Mouse (Mus musculus) midbrain, embryonic 15.5 days (tissue): ENCODE measurements around the gene Sgo2a. TPM values are rescaled to one million over a fixed set of nuclear protein-coding genes. Genes with fewer than 3 reads are reported as not detected.
A peak's percentile ranks its signal among the peaks of the same experiment; 100 is the strongest.
"Not testable (repeated sequence)": the region's sequence is repeated elsewhere in the genome, so short reads cannot be mapped to it uniquely, and the experiment has no call there.

Source experiments
- ATAC-seq: fragments of 200-750 bp; cut with Nextera tagmentation; replicated peaks from 2 replicates; pipeline ENCODE4 v1.8.0; 2017; ENCODE audit warnings: moderate TSS enrichment
- H3K27ac ChIP-seq: fragments of 300-500 bp; sonication (generic); 2 replicates; pipeline ENCODE4 v1.5.1; 2015; ENCODE audit warnings: mild to moderate bottlenecking, inconsistent platforms
- H3K27me3 ChIP-seq: fragments of 300-500 bp; sonication (generic); replicated peaks from 2 replicates; pipeline ENCODE4 v1.6.1; 2015; ENCODE audit warnings: inconsistent platforms
- H3K36me3 ChIP-seq: fragments of 300-500 bp; sonication (generic); replicated peaks from 2 replicates; pipeline ENCODE4 v1.6.1; 2015; ENCODE audit warnings: inconsistent platforms
- H3K4me1 ChIP-seq: fragments of 300-500 bp; sonication (generic); 2 replicates; pipeline ENCODE4 v1.6.1; 2015; ENCODE audit warnings: inconsistent platforms
- H3K4me2 ChIP-seq: fragments of 300-500 bp; sonication (generic); 2 replicates; pipeline ENCODE4 v1.6.1; 2015; ENCODE audit warnings: inconsistent platforms, mild to moderate bottlenecking, moderate library complexity
- H3K4me3 ChIP-seq: fragments of 300-500 bp; sonication (generic); 2 replicates; pipeline ENCODE4 v1.5.1; 2015; ENCODE audit warnings: mild to moderate bottlenecking, inconsistent platforms
- H3K9ac ChIP-seq: fragments of 300-500 bp; sonication (generic); 2 replicates; pipeline ENCODE4 v1.6.1; 2015; ENCODE audit warnings: mild to moderate bottlenecking, inconsistent platforms
- H3K9me3 ChIP-seq: fragments of 300-500 bp; sonication (generic); 2 replicates; pipeline ENCODE4 v1.6.1; 2016; ENCODE audit warnings: inconsistent platforms
- WGBS: fragments of 180-500 bp; shearing (Covaris S2); methylation state at CpG from one replicate; pipeline ENCODE4 v1.1.7; 2015; ENCODE audit warnings: mixed read lengths; 5-methylcytosine and 5-hydroxymethylcytosine counted together
- polyA plus RNA-seq: library from polyadenylated mRNA; unstranded; fragments of >200 nt; fragmentation: Nextera tagmentation; extraction: Ambion mirVana; gene quantifications from 2 replicates; pipeline ENCODE4 v1.2.1, GENCODE M21; 2015

Sgo2a gene
- polyA plus RNA-seq, 1 experiment from 2014 or later = 2.8 TPM

- 51% methylated on average over 6 of the region's 6 CpGs for WGBS
Measured at GRCm38 (mm10) chr1:57989052-57989600, 6.6 kb upstream of the Sgo2a start.

GRCm38 (mm10) chr1:57991277-57991676 is 4.5 kb upstream of the Sgo2a start:
- 79% methylated on average over 2 of the region's 2 CpGs for WGBS
- no peak overlapping the region for H3K4me2 ChIP-seq
- H3K27ac ChIP-seq = no peak overlapping the region
- no peak for ATAC-seq
- H3K4me3 ChIP-seq = no peak overlapping the region
- H3K36me3 ChIP-seq = no peaks in the 10 kb centered on the region
- H3K4me1 ChIP-seq = peaks cover 2% of the 10 kb centered on the region
- H3K9me3 ChIP-seq = no peaks in the 10 kb centered on the region
- H3K27me3 ChIP-seq = no peaks in the 10 kb centered on the region
- no peak overlapping the region for H3K9ac ChIP-seq

More at GRCm38 (mm10) chr1:57989052-57989600, 6.6 kb upstream of the Sgo2a start:
- Histone ChIP-seq H3K27me3 (no peaks in the 10 kb centered on the region), H3K4me3 (no peak overlapping the region), H3K27ac (no peak overlapping the region), H3K9ac (no peak overlapping the region), H3K4me2 (no peak overlapping the region), H3K9me3 (no peaks in the 10 kb centered on the region), H3K4me1 (no peaks in the 10 kb centered on the region), H3K36me3 (no peaks in the 10 kb centered on the region)
- no peak for ATAC-seq

- H3K9ac ChIP-seq = peak overlapping the region; percentile 47
- under 1% methylated on average over 29 of the region's 29 CpGs for WGBS
- H3K27ac ChIP-seq = no peak overlapping the region
Measured at GRCm38 (mm10) chr1:57996133-57996615, 403 bp downstream of the Sgo2a start.

GRCm38 (mm10) chr1:57998146-57998545 is 2.4 kb downstream of the Sgo2a start:
- H3K4me3 ChIP-seq = no peak overlapping the region
- H3K27me3 ChIP-seq = no peaks in the 10 kb centered on the region
- H3K9me3 ChIP-seq = no peaks in the 10 kb centered on the region
- H3K4me1 ChIP-seq = peaks cover 12% of the 10 kb centered on the region
- no peaks in the 10 kb centered on the region for H3K36me3 ChIP-seq
- no peak overlapping the region for H3K4me2 ChIP-seq
- H3K9ac ChIP-seq = no peak overlapping the region
- no peak overlapping the region for H3K27ac ChIP-seq
- 84% methylated on average over 3 of the region's 3 CpGs for WGBS
- ATAC-seq = no peak

More at GRCm38 (mm10) chr1:57996133-57996615, 403 bp downstream of the Sgo2a start:
- ATAC-seq = peak; percentile 70; the same call in 1 of the 2 replicates
- H3K27me3 ChIP-seq = no peaks in the 10 kb centered on the region
- peaks cover 12% of the 10 kb centered on the region for H3K4me1 ChIP-seq
- no peaks in the 10 kb centered on the region for H3K36me3 ChIP-seq
- H3K9me3 ChIP-seq = no peaks in the 10 kb centered on the region
- H3K4me2 ChIP-seq = peak overlapping the region; percentile 83
- H3K4me3 ChIP-seq = peak overlapping the region; percentile 73

GRCm38 (mm10) chr1:58006388-58006787 is 10.6 kb downstream of the Sgo2a start:
- not testable (repeated sequence) for H3K27ac ChIP-seq, H3K27me3 ChIP-seq, H3K4me3 ChIP-seq, H3K4me1 ChIP-seq, H3K36me3 ChIP-seq, H3K9ac ChIP-seq, H3K9me3 ChIP-seq, H3K4me2 ChIP-seq, ATAC-seq
- 97% methylated on average over 6 of the region's 7 CpGs for WGBS

GRCm38 (mm10) chr1:58018856-58019255 is 23.1 kb downstream of the Sgo2a start, which contains the start of gene Kctd18:
Gene Kctd18 (minus strand): TSS chr1:58018956.
- H3K9ac ChIP-seq = no peak within 1 kb of the TSS
- H3K4me1 ChIP-seq = no peaks in the 10 kb centered on the region
- H3K4me2 ChIP-seq = no peak within 1 kb of the TSS
- no peaks in the 10 kb centered on the region for H3K36me3 ChIP-seq
- H3K4me3 ChIP-seq = no peak within 1 kb of the TSS
- H3K27me3 ChIP-seq = no peaks in the 10 kb centered on the region
- ATAC-seq = no peak
- no peaks in the 10 kb centered on the region for H3K9me3 ChIP-seq
- WGBS = 95% methylated on average over 7 of the region's 7 CpGs
- no peak within 1 kb of the TSS for H3K27ac ChIP-seq

GRCm38 (mm10) chr1:58027707-58028106 is 31.9 kb downstream of the Sgo2a start:
- WGBS = 79% methylated on average over 7 of the region's 7 CpGs

GRCm38 (mm10) chr1:58029636-58030117 is 33.9 kb downstream of the Sgo2a start, which contains the start of gene Aox1:
Gene Aox1 (plus strand): TSS chr1:58029931.
- 0 out of 2 replicates have a peak within 1 kb of the TSS, but pooled peaks have one; percentile 3 for H3K4me3 ChIP-seq
- peak; percentile 62 for ATAC-seq
- no peak within 1 kb of the TSS for H3K9ac ChIP-seq
- H3K4me2 ChIP-seq = peak within 1 kb of the TSS; percentile 24
- H3K9me3 ChIP-seq = no peaks in the 10 kb centered on the region
- H3K4me1 ChIP-seq = no peaks in the 10 kb centered on the region
- no peaks in the 10 kb centered on the region for H3K27me3 ChIP-seq
- H3K36me3 ChIP-seq = no peaks in the 10 kb centered on the region
- H3K27ac ChIP-seq = no peak within 1 kb of the TSS
- WGBS = 18% methylated on average over 12 of the region's 12 CpGs

More at GRCm38 (mm10) chr1:58027707-58028106, 31.9 kb downstream of the Sgo2a start:
- Histone ChIP-seq H3K4me2 (no peak overlapping the region), H3K36me3 (no peaks in the 10 kb centered on the region), H3K9me3 (no peaks in the 10 kb centered on the region), H3K9ac (no peak overlapping the region), H3K27me3 (no peaks in the 10 kb centered on the region), H3K4me1 (no peaks in the 10 kb centered on the region), H3K4me3 (no peak overlapping the region), H3K27ac (no peak overlapping the region)
- no peak for ATAC-seq

- no peak overlapping the region for H3K27ac ChIP-seq
- no peaks in the 10 kb centered on the region for H3K4me1 ChIP-seq
- H3K9me3 ChIP-seq = no peaks in the 10 kb centered on the region
- H3K27me3 ChIP-seq = no peaks in the 10 kb centered on the region
- peak; percentile 83 for ATAC-seq
- peak overlapping the region; percentile 24 for H3K4me2 ChIP-seq
- no peak overlapping the region for H3K9ac ChIP-seq
- 0 out of 2 replicates have a peak overlapping the region, but pooled peaks have one; percentile 3 for H3K4me3 ChIP-seq
- WGBS = 39% methylated on average over 13 of the region's 13 CpGs
- no peaks in the 10 kb centered on the region for H3K36me3 ChIP-seq
Measured at GRCm38 (mm10) chr1:58030156-58030871, 34.5 kb downstream of the Sgo2a start.

GRCm38 (mm10) chr1:58031160-58031769 is 35.5 kb downstream of the Sgo2a start:
- 63% methylated on average over 10 of the region's 10 CpGs for WGBS
- Histone ChIP-seq H3K4me1 (no peaks in the 10 kb centered on the region), H3K4me2 (no peak overlapping the region), H3K4me3 (no peak overlapping the region), H3K9ac (no peak overlapping the region), H3K36me3 (no peaks in the 10 kb centered on the region), H3K9me3 (no peaks in the 10 kb centered on the region), H3K27ac (no peak overlapping the region), H3K27me3 (no peaks in the 10 kb centered on the region)
- ATAC-seq = peak; percentile 67

GRCm38 (mm10) chr1:58037306-58037705 is 41.5 kb downstream of the Sgo2a start:
- not testable (repeated sequence) for H3K4me3 ChIP-seq, H3K4me1 ChIP-seq, ATAC-seq, H3K9ac ChIP-seq, H3K9me3 ChIP-seq, H3K27me3 ChIP-seq, H3K36me3 ChIP-seq, H3K4me2 ChIP-seq, H3K27ac ChIP-seq
- 95% methylated on average over 9 of the region's 9 CpGs for WGBS

- no peak overlapping the region for H3K9ac ChIP-seq
- 68% methylated on average over 3 of the region's 3 CpGs for WGBS
- H3K4me3 ChIP-seq = no peak overlapping the region
- no peaks in the 10 kb centered on the region for H3K27me3 ChIP-seq
- no peak overlapping the region for H3K4me2 ChIP-seq
- no peaks in the 10 kb centered on the region for H3K9me3 ChIP-seq
- no peaks in the 10 kb centered on the region for H3K36me3 ChIP-seq
- no peak overlapping the region for H3K27ac ChIP-seq
- no peak for ATAC-seq
- peaks cover 3% of the 10 kb centered on the region; the same call in 1 of the 2 replicates for H3K4me1 ChIP-seq
Measured at GRCm38 (mm10) chr1:58045076-58045475, 49.3 kb downstream of the Sgo2a start.
